In the genomic region with DNA sequence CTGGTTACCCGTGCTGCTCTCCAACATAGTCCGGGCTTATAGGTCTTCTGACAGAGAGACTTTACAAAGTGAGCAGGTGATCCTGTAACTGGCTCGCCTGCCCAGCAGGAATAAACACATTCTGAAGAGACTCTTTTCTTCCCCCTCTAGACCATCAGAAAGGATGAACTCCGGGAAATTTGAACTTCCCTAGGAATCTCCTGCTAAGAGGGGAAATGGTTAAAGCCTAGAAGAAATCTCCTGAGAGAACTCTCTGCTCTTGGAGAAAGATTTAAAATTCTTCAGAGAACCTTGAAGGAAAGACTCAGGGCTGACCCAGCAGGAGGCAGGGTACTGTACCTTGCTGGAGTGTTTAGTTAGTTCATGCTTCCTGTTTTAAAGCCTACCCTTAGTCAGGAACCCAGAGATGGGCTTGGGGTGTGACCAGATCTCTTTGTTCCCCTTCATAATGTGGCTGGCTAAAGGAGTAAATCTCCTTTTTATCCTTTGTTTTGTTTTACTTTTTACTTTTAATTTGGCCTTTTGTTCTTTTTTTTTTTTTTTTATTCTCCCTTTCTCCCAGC, we compare ENCODE assay signal across 20 mouse cellular contexts.
DNase-seq lines count a peak whose midpoint lies in the region; ATAC-seq and TF ChIP-seq lines count a peak whose summit lies in the region.
"Had no signal": no experiment of that assay in that cellular context is flagged by ENCODE, and none has a peak within 500 bp of the region (broad histone marks: within the 10 kb centered on the region; RNA-seq: fewer than 3 reads in every experiment).

No protein-coding gene starts in this region.

- no peak overlapping the region for H3K4me3 ChIP-seq in lung, adult 2 months (replicated peaks; ENCODE audit: extremely low read depth, low read depth, low read length)
- 0 out of 2 replicates have a peak overlapping the region, but pooled peaks have one; percentile 21 for H3K4me3 ChIP-seq in E14TG2a.4 (replicated peaks; ENCODE audit: low read length)
- H3K4me3 ChIP-seq in ES-E14 (ENCODE audit: insufficient read depth in 1 of 2, low read depth in 1 of 2, low read length in 2 of 2, poor library complexity in 1 of 2, severe bottlenecking in 1 of 2) = no peak overlapping the region
- H3K4me3 ChIP-seq: embryonic facial prominence, embryonic 12.5 days; forebrain, embryonic 15.5 days; heart, adult 2 months; heart, embryonic 15.5 days; hindbrain, embryonic 13.5 days had no signal

- no peak for TF ChIP-seq CTCF in lung, adult 2 months (IDR thresholded peaks at IDR 0.05; ENCODE audit: insufficient read depth, low read length)
- TF ChIP-seq CTCF in E14TG2a.4 (conservative IDR thresholded peaks at IDR 0.05; ENCODE audit: low read length) = no peak

- peak overlapping the region; percentile 88; the same call in 1 of the 2 replicates for H3K27ac ChIP-seq in ES-E14 (ENCODE audit: insufficient read depth, low read depth, low read length, poor library complexity, severe bottlenecking)
- H3K27ac ChIP-seq: embryonic facial prominence, embryonic 12.5 days; forebrain, embryonic 15.5 days; heart, adult 2 months; heart, embryonic 15.5 days; hindbrain, embryonic 13.5 days; hindbrain, postnatal 0 days had no signal

- no peaks in the 10 kb centered on the region for H3K9me3 ChIP-seq in E14TG2a.4 (ENCODE audit: low read length)
- H3K9me3 ChIP-seq in ES-E14 (ENCODE audit: control insufficient read depth, insufficient read depth, low read depth, low read length) = no peaks in the 10 kb centered on the region
- H3K9me3 ChIP-seq: embryonic facial prominence, embryonic 12.5 days; forebrain, embryonic 15.5 days; heart, embryonic 15.5 days; hindbrain, embryonic 13.5 days had no signal

- H3K4me1 ChIP-seq in lung, adult 2 months (ENCODE audit: control insufficient read depth, insufficient read depth, low read length) = no peaks in the 10 kb centered on the region
- peaks cover 94% of the 10 kb centered on the region for H3K4me1 ChIP-seq in E14TG2a.4 (replicated peaks; ENCODE audit: low read depth, low read length)
- peaks cover 10 to 27% of the 10 kb centered on the region in 2 experiments for H3K4me1 ChIP-seq in ES-E14 (ENCODE audit: control insufficient read depth in 2 of 2, insufficient read depth in 2 of 2, low read length in 2 of 2, poor library complexity in 1 of 2)
- H3K4me1 ChIP-seq: embryonic facial prominence, embryonic 12.5 days; forebrain, embryonic 15.5 days; heart, embryonic 15.5 days; hindbrain, embryonic 13.5 days had no signal

- 0 out of 2 replicates have a peak, but pooled peaks have one; percentile 46 for ATAC-seq in granulocyte monocyte progenitor cell, adult 5-6 weeks (replicated peaks; ENCODE audit: poor library complexity, severe bottlenecking)
- ATAC-seq: activated CD4-positive, CD25-positive, alpha-beta regulatory T cell, adult 4 months; forebrain, embryonic 15.5 days; hindbrain, postnatal 0 days had no signal

- no peak for TF ChIP-seq POLR2A in lung, adult 2 months (IDR thresholded peaks at IDR 0.05; ENCODE audit: borderline replicate concordance, extremely low read depth, low read depth, low read length)

- H3K9ac ChIP-seq in ES-E14 (ENCODE audit: insufficient read depth, low read depth, low read length, poor library complexity, severe bottlenecking) = no peak overlapping the region
- H3K9ac ChIP-seq: embryonic facial prominence, embryonic 12.5 days; forebrain, embryonic 15.5 days; heart, embryonic 15.5 days; hindbrain, embryonic 13.5 days had no signal

- in situ Hi-C loops in ES-E14 (cut with MboI; ENCODE audit: low sequenced_read_pairs in 2 of 2, unreplicated experiment in 2 of 2) = no loop called here

- DNase-seq in lung, postnatal 36 days = peak; percentile 16
- DNase-seq in lung, adult 2 months = no peak
- no peak for DNase-seq in ES-E14 (ENCODE audit: low read depth, low spot score)
- DNase-seq in cerebellum, adult 11-12 months = no peak
- no peak for DNase-seq in c-Kit-positive CD71-positive TER-119-positive erythroid progenitor cells, embryonic 14.5 days (ENCODE audit: low spot score)
- no peak for DNase-seq in layer of hippocampus, postnatal 25 days (ENCODE audit: extremely low spot score in 1 of 2, low spot score in 1 of 2)
- DNase-seq: adrenal gland, postnatal 14 days; cerebellum, adult 2 months; cerebellum, postnatal 10 days; gastrocnemius, postnatal 10 days; heart, adult 2 months; heart, postnatal 14 days had no signal

- H3K27me3 ChIP-seq in E14TG2a.4 (ENCODE audit: insufficient read depth, low read length) = no peaks in the 10 kb centered on the region
- H3K27me3 ChIP-seq: embryonic facial prominence, embryonic 12.5 days; forebrain, embryonic 15.5 days; heart, embryonic 15.5 days; hindbrain, embryonic 13.5 days had no signal

- H3K36me3 ChIP-seq in E14TG2a.4 (ENCODE audit: insufficient read depth, low read length) (peaks cover 7% of the 10 kb centered on the region; the same call in 1 of the 2 replicates), ES-E14 (ENCODE audit: control insufficient read depth, insufficient read depth, low read length, poor library complexity, severe bottlenecking) (peaks cover 4% of the 10 kb centered on the region; the same call in 1 of the 2 replicates)
- H3K36me3 ChIP-seq: embryonic facial prominence, embryonic 12.5 days; forebrain, embryonic 15.5 days; heart, embryonic 15.5 days; hindbrain, embryonic 13.5 days had no signal

- 50% methylated on average over 4 of the region's 4 CpGs for WGBS in lung, adult 2 months

TF ChIP-seq in ES-E14, 5 proteins besides CTCF, POLR2A, EP300 and RAD21:
- no peak for TF ChIP-seq CHD2 (IDR thresholded peaks at IDR 0.05; ENCODE audit: low read depth, low read length)
- no peak for TF ChIP-seq HCFC1 (IDR thresholded peaks at IDR 0.05; ENCODE audit: borderline replicate concordance, insufficient read depth, low read length)
- peak; percentile 37; the same call in 1 of the 2 replicates for TF ChIP-seq ZNF384 (IDR thresholded peaks at IDR 0.05; ENCODE audit: low read depth, low read length)
- TF ChIP-seq ZC3H11A (IDR thresholded peaks at IDR 0.05; ENCODE audit: borderline replicate concordance, low read depth, low read length) = no peak
- TF ChIP-seq MAFK (IDR thresholded peaks at IDR 0.05; ENCODE audit: insufficient read depth, low read depth, low read length) = no peak
